Mouse (Mus musculus): ENCODE measurements at regions not wholly inside any gene's neighbourhood (a gene's known extent, or its start where the extent isn't known, plus 50 kb on each side); places are given as distances from the start of the nearest gene placed in this dataset.

DNA sequence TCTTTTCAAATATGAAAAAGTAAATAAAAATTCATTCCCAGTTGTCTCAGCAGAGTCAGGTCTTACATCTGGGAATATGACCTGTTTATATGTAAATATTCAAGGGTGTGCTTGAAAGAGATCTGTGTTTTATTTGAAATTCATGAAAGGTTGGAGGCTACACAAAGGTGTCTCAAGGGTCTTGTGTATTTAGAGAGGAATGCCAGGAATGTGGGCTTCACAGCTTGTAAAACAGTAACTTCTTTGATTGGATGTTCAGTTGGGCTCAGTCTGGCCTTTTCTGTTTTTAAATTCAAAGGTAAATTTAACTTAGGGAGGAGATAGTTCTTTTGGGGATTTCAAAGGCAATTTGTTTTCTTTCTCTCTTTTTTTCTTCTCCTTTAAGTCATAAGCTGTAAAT, 514.7 kb upstream of the Gm9747 start:
- Histone ChIP-seq H3K27ac (ENCODE audit: low read length) (no peak overlapping the region), H3K9me3 (ENCODE audit: low read length) (no peaks in the 10 kb centered on the region), H3K36me3 (ENCODE audit: insufficient read depth, low read length) (no peaks in the 10 kb centered on the region), H3K4me1 (ENCODE audit: insufficient read depth, low read depth, low read length) (no peaks in the 10 kb centered on the region), H3K4me2 (replicated peaks; ENCODE audit: low read depth, low read length) (no peak overlapping the region), H3K4me3 (ENCODE audit: low read depth, low read length) (no peak overlapping the region), H3K9ac (replicated peaks; ENCODE audit: low read depth) (no peak overlapping the region), H3K27me3 (replicated peaks; ENCODE audit: insufficient read depth, low read length) (no peaks in the 10 kb centered on the region)
- TF ChIP-seq CTCF (IDR thresholded peaks at IDR 0.05) (no peak), EP300 (IDR thresholded peaks at IDR 0.05) (peak; percentile 38)
- DNase-seq (ENCODE audit: low spot score): no peak
- no peak for ATAC-seq

DNA sequence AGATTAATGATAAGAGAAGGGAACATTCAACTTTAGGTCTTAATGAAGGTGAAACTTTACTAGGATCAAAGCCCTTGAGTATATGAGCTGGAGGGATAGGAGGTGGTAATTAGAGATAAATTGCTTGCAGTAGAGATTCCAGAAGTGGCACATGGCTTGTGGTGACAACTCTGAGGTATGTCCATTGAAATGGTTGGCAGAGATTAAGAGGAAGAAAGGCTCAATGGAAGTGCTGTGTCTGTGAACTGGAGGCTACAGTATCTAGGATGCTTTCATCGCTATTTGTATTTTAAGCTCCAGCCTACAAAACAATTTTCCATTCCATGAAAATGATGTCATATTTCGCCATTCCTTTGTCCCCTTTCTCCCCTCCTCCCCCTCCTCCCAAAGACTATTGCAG, 508.1 kb upstream of the Gm9747 start:
- H3K4me3 ChIP-seq (ENCODE audit: low read depth, low read length): no peak overlapping the region
- H3K4me1 ChIP-seq (ENCODE audit: insufficient read depth, low read depth, low read length): no peaks in the 10 kb centered on the region
- no peak overlapping the region for H3K9ac ChIP-seq (replicated peaks; ENCODE audit: low read depth)
- no peak for TF ChIP-seq EP300 (IDR thresholded peaks at IDR 0.05)
- TF ChIP-seq CTCF (IDR thresholded peaks at IDR 0.05): no peak
- H3K27ac ChIP-seq (ENCODE audit: low read length): no peak overlapping the region
- ATAC-seq (no peak), DNase-seq (ENCODE audit: low spot score) (no peak)
- no peak overlapping the region for H3K4me2 ChIP-seq (replicated peaks; ENCODE audit: low read depth, low read length)
- no peaks in the 10 kb centered on the region for H3K9me3 ChIP-seq (ENCODE audit: low read length)
- H3K36me3 ChIP-seq (ENCODE audit: insufficient read depth, low read length): no peaks in the 10 kb centered on the region
- H3K27me3 ChIP-seq (replicated peaks; ENCODE audit: insufficient read depth, low read length): no peaks in the 10 kb centered on the region
- 63% methylated on average over 2 of the region's 2 CpGs for WGBS

DNA sequence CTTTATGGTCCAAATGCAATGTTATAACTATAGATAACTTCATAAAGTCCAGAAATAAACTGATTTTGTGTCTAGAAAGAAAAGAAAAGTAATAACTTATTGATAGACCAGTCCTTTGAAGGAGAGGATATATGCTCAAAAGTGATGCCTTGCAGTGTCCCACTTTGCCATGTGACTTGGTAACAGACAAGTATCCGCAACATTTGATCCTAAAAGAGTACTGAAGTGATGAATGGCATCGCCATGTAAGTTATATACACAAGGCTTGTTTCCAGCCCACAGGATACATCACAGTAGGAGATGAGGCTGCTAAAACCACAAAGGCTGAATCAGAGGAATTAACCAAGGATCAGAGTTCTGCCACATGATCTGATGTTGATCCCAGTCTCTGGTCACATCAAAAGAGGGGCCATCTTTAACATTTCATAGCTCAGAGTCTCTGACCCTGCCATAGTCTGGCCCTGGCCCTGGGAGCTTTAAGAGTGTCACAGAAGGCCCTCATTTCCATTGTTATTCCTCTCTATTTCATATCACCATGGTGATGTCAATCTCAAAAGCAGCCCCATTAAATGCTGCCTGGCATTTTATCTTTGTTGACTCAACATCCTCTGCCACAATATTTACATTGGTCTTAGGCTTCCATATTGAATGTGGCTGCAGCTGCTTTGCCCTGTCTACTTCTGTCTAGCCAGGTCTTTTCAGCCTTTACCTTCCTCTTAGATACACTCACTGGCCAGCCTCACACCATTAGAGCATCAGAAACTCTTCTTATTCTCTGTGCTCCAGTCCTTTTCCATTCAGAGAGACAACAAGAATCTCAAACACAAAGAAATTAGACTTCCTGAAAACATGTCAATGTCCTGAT, 506.4 kb upstream of the Gm9747 start:
- no peak overlapping the region for H3K4me2 ChIP-seq (replicated peaks; ENCODE audit: low read depth, low read length)
- 96% methylated on average over 2 of the region's 2 CpGs for WGBS
- H3K4me1 ChIP-seq (ENCODE audit: insufficient read depth, low read depth, low read length): no peaks in the 10 kb centered on the region
- no peak overlapping the region for H3K9ac ChIP-seq (replicated peaks; ENCODE audit: low read depth)
- H3K9me3 ChIP-seq (ENCODE audit: low read length): no peaks in the 10 kb centered on the region
- H3K27me3 ChIP-seq (replicated peaks; ENCODE audit: insufficient read depth, low read length): no peaks in the 10 kb centered on the region
- no peak overlapping the region for H3K4me3 ChIP-seq (ENCODE audit: low read depth, low read length)
- no peak for ATAC-seq
- DNase-seq (ENCODE audit: low spot score): no peak
- TF ChIP-seq EP300 (IDR thresholded peaks at IDR 0.05): no peak
- no peak for TF ChIP-seq CTCF (IDR thresholded peaks at IDR 0.05)
- no peak overlapping the region for H3K27ac ChIP-seq (ENCODE audit: low read length)
- no peaks in the 10 kb centered on the region for H3K36me3 ChIP-seq (ENCODE audit: insufficient read depth, low read length)

DNA sequence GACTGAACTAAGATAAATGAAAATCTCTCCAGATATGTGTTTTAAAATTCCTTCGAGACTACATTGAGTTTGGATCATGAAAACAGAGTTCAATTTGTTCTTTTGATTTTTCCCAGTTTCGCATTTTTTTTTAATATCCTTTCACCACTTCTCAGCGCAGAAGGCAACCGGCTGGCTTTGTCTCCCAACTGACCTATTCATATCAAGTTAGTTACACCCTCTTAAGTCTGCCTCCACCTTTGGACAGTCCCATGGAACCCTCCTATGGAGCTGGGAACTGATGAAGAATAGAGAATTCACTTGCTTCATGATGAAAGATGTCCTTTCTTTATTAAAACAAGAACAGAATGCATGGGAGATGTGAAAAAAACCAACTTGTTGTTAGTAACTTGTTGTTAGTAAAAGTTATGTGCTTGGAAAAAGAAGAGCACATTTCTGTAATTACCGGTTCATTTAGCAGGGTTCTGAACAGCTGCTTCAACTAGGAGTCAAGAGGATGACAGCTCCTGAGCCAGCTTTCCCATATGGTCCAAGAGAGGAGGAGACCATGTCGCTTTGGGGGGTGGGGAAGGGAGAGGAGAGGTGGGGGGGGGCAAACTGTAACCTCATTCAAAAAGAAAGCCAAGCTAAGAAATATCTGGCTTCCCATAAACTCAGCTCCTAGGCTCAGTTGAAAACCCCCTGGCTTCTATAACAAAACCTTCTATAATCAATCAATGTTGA, 495.6 kb upstream of the Gm9747 start:
- ATAC-seq (no peak), DNase-seq (ENCODE audit: low spot score) (no peak)
- Histone ChIP-seq H3K4me3 (ENCODE audit: low read depth, low read length) (no peak overlapping the region), H3K4me2 (replicated peaks; ENCODE audit: low read depth, low read length) (no peak overlapping the region), H3K36me3 (ENCODE audit: insufficient read depth, low read length) (no peaks in the 10 kb centered on the region), H3K9me3 (ENCODE audit: low read length) (no peaks in the 10 kb centered on the region), H3K4me1 (ENCODE audit: insufficient read depth, low read depth, low read length) (no peaks in the 10 kb centered on the region), H3K27ac (ENCODE audit: low read length) (no peak overlapping the region), H3K27me3 (replicated peaks; ENCODE audit: insufficient read depth, low read length) (no peaks in the 10 kb centered on the region), H3K9ac (replicated peaks; ENCODE audit: low read depth) (no peak overlapping the region)
- WGBS: 73% methylated on average over 6 of the region's 6 CpGs
- TF ChIP-seq EP300 (IDR thresholded peaks at IDR 0.05) (no peak), CTCF (IDR thresholded peaks at IDR 0.05) (no peak)

DNA sequence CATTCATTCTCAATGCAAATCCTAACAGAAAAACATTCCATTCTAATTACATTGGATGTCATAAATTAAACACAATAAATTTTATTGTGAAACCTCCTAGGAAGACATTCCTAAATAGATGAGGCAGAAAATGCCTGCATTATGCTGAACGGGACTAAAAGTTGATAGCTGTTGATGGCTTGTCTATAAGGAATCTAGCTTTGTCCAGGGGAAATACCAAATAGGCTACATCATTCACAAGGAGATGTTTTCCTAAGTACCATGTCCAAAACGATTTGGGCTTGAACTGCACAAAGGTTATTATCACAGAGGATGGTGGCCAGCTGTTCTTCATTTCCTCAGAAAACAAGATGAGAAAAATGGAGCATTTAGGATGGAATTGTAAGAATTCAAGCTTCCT, 494.5 kb upstream of the Gm9747 start:
- Histone ChIP-seq H3K36me3 (ENCODE audit: insufficient read depth, low read length) (no peaks in the 10 kb centered on the region), H3K4me1 (ENCODE audit: insufficient read depth, low read depth, low read length) (no peaks in the 10 kb centered on the region), H3K27me3 (replicated peaks; ENCODE audit: insufficient read depth, low read length) (no peaks in the 10 kb centered on the region), H3K4me3 (ENCODE audit: low read depth, low read length) (no peak overlapping the region), H3K9me3 (ENCODE audit: low read length) (no peaks in the 10 kb centered on the region), H3K4me2 (replicated peaks; ENCODE audit: low read depth, low read length) (no peak overlapping the region), H3K9ac (replicated peaks; ENCODE audit: low read depth) (no peak overlapping the region), H3K27ac (ENCODE audit: low read length) (no peak overlapping the region)
- no peak for ATAC-seq
- no peak for TF ChIP-seq EP300 (IDR thresholded peaks at IDR 0.05)
- TF ChIP-seq CTCF (IDR thresholded peaks at IDR 0.05): no peak
- no peak for DNase-seq (ENCODE audit: low spot score)
- WGBS: 32% methylated on average over 2 of the region's 2 CpGs

DNA sequence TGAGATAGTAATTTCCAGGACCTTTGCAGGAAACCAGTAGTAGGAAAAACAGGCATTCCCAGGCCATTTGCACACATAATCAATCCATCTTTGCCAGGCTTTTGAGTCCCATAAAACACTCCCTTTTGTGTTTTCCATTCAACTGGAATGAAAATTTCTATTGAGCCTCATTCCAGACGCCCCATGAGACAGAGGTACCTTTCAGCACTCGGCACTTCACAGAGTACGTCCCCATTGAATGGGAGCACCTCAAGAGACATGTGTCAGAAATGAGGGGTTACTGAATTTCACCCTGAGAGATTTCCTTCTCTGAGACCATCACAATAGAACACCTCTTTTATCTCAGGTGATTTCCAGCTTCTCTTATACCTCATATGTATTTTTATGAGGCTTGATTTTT, 493.5 kb upstream of the Gm9747 start:
- H3K4me3 ChIP-seq (ENCODE audit: low read depth, low read length): no peak overlapping the region
- H3K9me3 ChIP-seq (ENCODE audit: low read length): no peaks in the 10 kb centered on the region
- no peak overlapping the region for H3K27ac ChIP-seq (ENCODE audit: low read length)
- H3K36me3 ChIP-seq (ENCODE audit: insufficient read depth, low read length): no peaks in the 10 kb centered on the region
- no peaks in the 10 kb centered on the region for H3K27me3 ChIP-seq (replicated peaks; ENCODE audit: insufficient read depth, low read length)
- no peak overlapping the region for H3K4me2 ChIP-seq (replicated peaks; ENCODE audit: low read depth, low read length)
- no peak overlapping the region for H3K9ac ChIP-seq (replicated peaks; ENCODE audit: low read depth)
- 71% methylated on average over 3 of the region's 3 CpGs for WGBS
- ATAC-seq (no peak), DNase-seq (ENCODE audit: low spot score) (no peak)
- TF ChIP-seq CTCF (IDR thresholded peaks at IDR 0.05) (no peak), EP300 (IDR thresholded peaks at IDR 0.05) (no peak)
- no peaks in the 10 kb centered on the region for H3K4me1 ChIP-seq (ENCODE audit: insufficient read depth, low read depth, low read length)

Data from lung, postnatal 0 days (tissue).